Mouse (Mus musculus): ENCODE measurements at regions not wholly inside any gene's neighbourhood (a gene's known extent, or its start where the extent isn't known, plus 50 kb on each side); places are given as distances from the start of the nearest gene placed in this dataset.

DNA sequence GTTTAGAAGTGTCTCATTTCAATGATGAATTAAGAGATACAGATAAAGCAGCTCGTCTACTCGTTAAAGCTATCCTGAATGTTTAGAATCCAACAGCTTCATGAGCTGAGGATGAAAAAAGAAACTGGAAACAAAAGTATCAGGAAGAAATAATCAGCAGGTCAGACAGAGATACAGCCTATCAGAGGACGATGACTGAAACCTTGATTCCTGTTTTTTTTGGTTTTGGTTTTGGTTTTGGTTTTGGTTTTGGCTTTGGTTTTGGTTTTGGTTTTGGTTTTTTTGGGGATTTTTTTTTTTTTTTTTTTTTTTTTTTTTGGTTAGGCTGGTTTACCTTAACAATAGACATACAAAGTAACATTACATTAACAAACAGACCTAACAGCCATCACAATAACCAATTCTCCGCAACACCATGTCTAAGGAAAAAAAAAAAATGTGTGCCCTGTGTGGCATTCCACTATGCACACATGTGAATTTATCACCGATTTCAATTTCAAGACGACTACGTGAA, 66.9 kb upstream of the Pdha2 start:
- 73% methylated on average over 7 of the region's 7 CpGs for WGBS
- Histone ChIP-seq H3K27ac (ENCODE audit: insufficient read depth, low read depth, low read length) (no peak overlapping the region), H3K36me3 (ENCODE audit: control insufficient read depth, insufficient read depth, low read length) (no peaks in the 10 kb centered on the region), H3K27me3 (replicated peaks; ENCODE audit: control insufficient read depth, insufficient read depth, low read length) (no peaks in the 10 kb centered on the region), H3K4me1 (ENCODE audit: control insufficient read depth, insufficient read depth, low read length) (no peaks in the 10 kb centered on the region), H3K4me3 (ENCODE audit: insufficient read depth, low read depth, low read length) (no peak overlapping the region)
- DNase-seq = no peak
- no peak for TF ChIP-seq POLR2A (IDR thresholded peaks at IDR 0.05; ENCODE audit: low read depth, low read length)
- no peak for TF ChIP-seq CTCF (conservative IDR thresholded peaks at IDR 0.05; ENCODE audit: insufficient read depth, insufficient read length, low read depth, low read length)

DNA sequence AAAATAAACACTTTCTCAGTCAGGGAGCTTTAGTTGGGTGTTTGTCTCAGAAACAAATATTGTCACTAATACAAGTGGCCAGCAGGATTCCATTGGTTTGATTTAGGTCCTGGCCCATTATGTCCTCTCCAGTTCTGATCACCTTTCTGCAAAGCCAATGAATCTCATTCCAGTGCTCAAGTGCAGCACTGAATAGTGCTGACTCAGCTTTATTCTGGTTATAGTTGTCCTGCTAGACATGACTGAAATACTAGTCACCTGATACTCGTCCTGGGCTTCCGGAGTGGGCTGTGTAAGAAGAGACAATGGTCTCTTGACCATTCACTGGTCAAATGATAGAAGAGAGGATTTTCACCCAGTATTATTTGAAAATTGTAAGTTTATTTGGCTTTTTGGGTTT, 81.6 kb upstream of the Pdha2 start:
- Histone ChIP-seq H3K27me3 (replicated peaks; ENCODE audit: control insufficient read depth, insufficient read depth, low read length) (no peaks in the 10 kb centered on the region), H3K36me3 (ENCODE audit: control insufficient read depth, insufficient read depth, low read length) (no peaks in the 10 kb centered on the region), H3K4me1 (ENCODE audit: control insufficient read depth, insufficient read depth, low read length) (no peaks in the 10 kb centered on the region), H3K27ac (ENCODE audit: insufficient read depth, low read depth, low read length) (no peak overlapping the region), H3K4me3 (ENCODE audit: insufficient read depth, low read depth, low read length) (no peak overlapping the region)
- no peak for DNase-seq
- no peak for TF ChIP-seq CTCF (conservative IDR thresholded peaks at IDR 0.05; ENCODE audit: insufficient read depth, insufficient read length, low read depth, low read length)
- TF ChIP-seq POLR2A (IDR thresholded peaks at IDR 0.05; ENCODE audit: low read depth, low read length) = no peak
- WGBS = 69% methylated on average over 2 of the region's 2 CpGs

DNA sequence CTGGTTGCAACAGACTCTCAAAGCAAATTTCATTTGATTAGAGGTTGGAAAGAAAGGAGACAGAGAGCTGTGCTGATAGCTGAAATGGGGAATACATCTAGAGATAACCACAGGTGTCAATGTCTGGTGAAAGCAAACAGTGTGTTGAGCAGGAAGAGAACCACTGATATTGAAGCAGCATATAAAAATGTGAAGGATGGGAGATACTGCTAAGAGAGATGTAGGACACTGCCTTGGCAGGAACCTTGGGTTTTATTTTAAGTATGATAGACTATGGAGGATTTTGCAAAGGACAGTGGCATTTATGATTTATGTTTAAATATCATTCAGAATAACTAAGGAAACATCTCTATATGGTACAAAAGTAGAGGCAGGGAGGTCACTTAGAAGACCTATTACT, 84.7 kb upstream of the Pdha2 start:
- TF ChIP-seq CTCF (conservative IDR thresholded peaks at IDR 0.05; ENCODE audit: insufficient read depth, insufficient read length, low read depth, low read length) = no peak
- no peak for TF ChIP-seq POLR2A (IDR thresholded peaks at IDR 0.05; ENCODE audit: low read depth, low read length)
- Histone ChIP-seq H3K27ac (ENCODE audit: insufficient read depth, low read depth, low read length) (no peak overlapping the region), H3K27me3 (replicated peaks; ENCODE audit: control insufficient read depth, insufficient read depth, low read length) (no peaks in the 10 kb centered on the region), H3K36me3 (ENCODE audit: control insufficient read depth, insufficient read depth, low read length) (no peaks in the 10 kb centered on the region), H3K4me3 (ENCODE audit: insufficient read depth, low read depth, low read length) (no peak overlapping the region), H3K4me1 (ENCODE audit: control insufficient read depth, insufficient read depth, low read length) (no peaks in the 10 kb centered on the region)
- no peak for DNase-seq

DNA sequence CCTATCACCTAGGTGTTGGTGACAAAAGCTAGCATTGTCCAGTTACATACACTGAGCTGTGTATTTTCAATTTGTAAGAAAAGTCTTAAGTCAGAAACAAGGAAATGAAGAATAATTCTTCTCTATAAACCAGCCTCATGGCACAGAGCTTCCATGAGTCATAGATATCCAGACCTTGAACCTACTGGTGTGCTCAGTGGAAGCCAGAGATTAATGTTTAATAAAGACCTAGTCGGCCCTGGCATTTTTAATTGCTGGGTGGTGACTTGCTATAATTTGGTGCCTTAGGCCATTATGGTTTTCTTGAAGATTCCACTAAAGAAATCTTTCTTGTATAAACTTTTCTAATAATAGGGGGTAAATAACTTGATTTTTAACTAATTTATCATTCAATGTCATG, 87.6 kb upstream of the Pdha2 start:
- DNase-seq = peak; percentile 70
- Histone ChIP-seq H3K36me3 (ENCODE audit: control insufficient read depth, insufficient read depth, low read length) (no peaks in the 10 kb centered on the region), H3K27ac (ENCODE audit: insufficient read depth, low read depth, low read length) (no peak overlapping the region), H3K4me1 (ENCODE audit: control insufficient read depth, insufficient read depth, low read length) (no peaks in the 10 kb centered on the region), H3K4me3 (ENCODE audit: insufficient read depth, low read depth, low read length) (no peak overlapping the region), H3K27me3 (replicated peaks; ENCODE audit: control insufficient read depth, insufficient read depth, low read length) (no peaks in the 10 kb centered on the region)
- TF ChIP-seq CTCF (conservative IDR thresholded peaks at IDR 0.05; ENCODE audit: insufficient read depth, insufficient read length, low read depth, low read length) (no peak), POLR2A (IDR thresholded peaks at IDR 0.05; ENCODE audit: low read depth, low read length) (no peak)
- 35% methylated on average over 1 of the region's 1 CpGs for WGBS

DNA sequence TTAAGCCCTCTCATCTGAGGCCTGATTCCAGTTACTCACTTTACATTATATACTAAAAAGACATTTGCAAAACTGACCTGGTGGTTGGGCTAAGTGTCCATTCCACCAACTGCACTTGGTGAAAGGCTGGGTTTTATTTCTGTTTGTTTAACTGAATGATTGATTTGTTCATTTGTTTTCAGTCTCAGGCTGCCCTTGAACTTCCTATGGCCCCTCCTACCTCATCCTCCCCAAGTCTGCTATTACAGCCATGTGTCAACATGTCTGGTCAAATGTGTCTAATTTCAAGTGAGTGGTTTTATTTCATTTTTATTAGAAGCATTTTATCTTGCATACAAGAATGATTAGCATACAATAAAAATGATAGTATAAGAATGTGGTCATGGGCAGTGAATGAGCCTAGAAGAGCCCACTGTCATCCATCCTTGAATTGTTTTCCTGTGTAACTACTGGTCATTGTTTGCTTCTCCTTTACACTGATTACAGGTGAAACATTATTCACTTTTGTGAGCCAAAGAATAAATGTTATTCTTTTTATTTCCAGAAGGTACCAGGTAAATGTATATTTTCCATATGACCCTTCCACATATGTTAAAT, 121.5 kb upstream of the Pdha2 start:
- Histone ChIP-seq H3K36me3 (ENCODE audit: control insufficient read depth, insufficient read depth, low read length) (no peaks in the 10 kb centered on the region), H3K27me3 (replicated peaks; ENCODE audit: control insufficient read depth, insufficient read depth, low read length) (no peaks in the 10 kb centered on the region), H3K27ac (ENCODE audit: insufficient read depth, low read depth, low read length) (no peak overlapping the region), H3K4me3 (ENCODE audit: insufficient read depth, low read depth, low read length) (no peak overlapping the region), H3K4me1 (ENCODE audit: control insufficient read depth, insufficient read depth, low read length) (no peaks in the 10 kb centered on the region)
- no peak for DNase-seq
- TF ChIP-seq CTCF (conservative IDR thresholded peaks at IDR 0.05; ENCODE audit: insufficient read depth, insufficient read length, low read depth, low read length) = no peak
- no peak for TF ChIP-seq POLR2A (IDR thresholded peaks at IDR 0.05; ENCODE audit: low read depth, low read length)

DNA sequence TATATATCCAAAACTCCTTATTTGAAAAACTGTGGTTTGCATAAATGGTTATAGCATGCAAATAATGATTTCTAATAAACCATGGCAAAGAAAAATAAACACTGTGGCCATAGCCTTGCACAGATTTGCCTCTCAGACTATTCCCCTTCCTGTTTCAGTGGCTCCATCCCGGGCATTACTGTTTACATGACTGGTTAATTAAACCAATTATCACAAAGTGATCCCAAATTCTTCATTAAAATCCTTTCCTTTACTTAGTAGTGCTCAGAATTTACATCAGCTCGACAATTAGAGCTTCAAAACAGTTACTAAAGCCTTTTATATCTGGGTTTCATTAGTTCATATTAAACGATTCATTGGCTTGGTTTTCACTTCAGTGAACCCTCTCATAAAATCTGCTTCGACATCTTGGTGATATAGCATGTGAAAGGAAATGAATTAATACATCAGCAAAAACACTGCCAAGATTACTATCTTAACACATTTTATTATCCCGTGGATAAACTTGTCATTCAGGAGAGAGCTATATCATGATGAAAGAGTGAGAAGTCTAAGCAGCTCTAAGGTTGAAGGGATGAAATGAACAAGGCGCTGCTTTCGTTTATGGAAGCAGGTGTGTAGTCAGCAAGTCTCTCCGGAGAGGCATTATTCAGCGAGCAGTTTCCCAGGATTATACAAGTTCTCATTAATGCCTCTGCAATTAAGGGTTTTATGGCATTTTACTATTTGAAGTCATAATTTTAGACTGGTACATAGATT, 126.2 kb upstream of the Pdha2 start:
- Histone ChIP-seq H3K27ac (ENCODE audit: insufficient read depth, low read depth, low read length) (no peak overlapping the region), H3K4me3 (ENCODE audit: insufficient read depth, low read depth, low read length) (no peak overlapping the region), H3K27me3 (replicated peaks; ENCODE audit: control insufficient read depth, insufficient read depth, low read length) (no peaks in the 10 kb centered on the region), H3K36me3 (ENCODE audit: control insufficient read depth, insufficient read depth, low read length) (no peaks in the 10 kb centered on the region), H3K4me1 (ENCODE audit: control insufficient read depth, insufficient read depth, low read length) (no peaks in the 10 kb centered on the region)
- no peak for TF ChIP-seq POLR2A (IDR thresholded peaks at IDR 0.05; ENCODE audit: low read depth, low read length)
- WGBS = 47% methylated on average over 9 of the region's 9 CpGs
- no peak for DNase-seq

DNA sequence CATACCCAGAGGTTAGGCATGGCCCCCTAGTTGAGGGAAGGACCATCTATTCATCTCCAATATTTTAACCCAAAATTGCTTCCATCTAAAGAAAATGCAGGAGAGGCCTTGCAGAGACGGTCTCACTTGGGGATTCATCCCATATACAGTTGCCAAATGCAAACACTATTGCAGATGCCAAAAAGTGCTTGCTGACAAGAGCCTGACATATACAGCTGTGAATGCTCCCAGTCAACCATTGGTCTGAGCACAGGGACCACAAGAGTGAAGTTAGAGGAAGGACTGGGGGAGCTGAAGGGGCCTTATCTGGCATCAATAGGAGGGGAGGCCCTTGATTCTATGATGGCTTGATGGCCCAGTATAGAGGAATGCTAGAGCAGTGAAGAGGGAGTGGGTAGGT, 111.1 kb upstream of the Unc5c start:
- Histone ChIP-seq H3K27ac (ENCODE audit: insufficient read depth, low read depth, low read length) (no peak overlapping the region), H3K4me1 (ENCODE audit: control insufficient read depth, insufficient read depth, low read length) (no peaks in the 10 kb centered on the region), H3K4me3 (ENCODE audit: insufficient read depth, low read depth, low read length) (no peak overlapping the region), H3K36me3 (ENCODE audit: control insufficient read depth, insufficient read depth, low read length) (no peaks in the 10 kb centered on the region), H3K27me3 (replicated peaks; ENCODE audit: control insufficient read depth, insufficient read depth, low read length) (no peaks in the 10 kb centered on the region)
- TF ChIP-seq CTCF (conservative IDR thresholded peaks at IDR 0.05; ENCODE audit: insufficient read depth, insufficient read length, low read depth, low read length) = no peak
- no peak for TF ChIP-seq POLR2A (IDR thresholded peaks at IDR 0.05; ENCODE audit: low read depth, low read length)
- no peak for DNase-seq
- WGBS = 91% methylated on average over 1 of the region's 1 CpGs

All from kidney, adult 2 months (tissue).